Mouse (Mus musculus) megakaryocyte, embryonic 14.5 days (primary cell): Measurements from ENCODE around the gene Ncor1.

Source experiments
- FLI1 ChIP-seq: IDR thresholded peaks from 2 replicates; pipeline ENCODE4 v1.6.1; 2012; ENCODE audit warnings: low read length, inconsistent platforms, mixed read lengths
- GATA1 ChIP-seq: IDR thresholded peaks from 3 replicates; pipeline ENCODE4 v1.6.1; 2012; ENCODE audit warnings: mixed read lengths, low read length, inconsistent platforms, borderline replicate concordance

- TF ChIP-seq GATA1: no peak
- no peak for TF ChIP-seq FLI1
Measured at GRCm38 (mm10) chr11:62424525-62424924, 33.8 kb downstream of the Ncor1 start.
